Mouse (Mus musculus): ENCODE measurements around the gene Hist1h1b. TPM values are rescaled to one million over a fixed set of nuclear protein-coding genes. Genes with fewer than 3 reads are reported as not detected.
A peak's percentile ranks its signal among the peaks of the same experiment; 100 is the strongest.
"Not testable (repeated sequence)": the region's sequence is repeated elsewhere in the genome, so short reads cannot be mapped to it uniquely, and the experiment has no call there.

Hist1h1b gene
- polyA plus RNA-seq, 1 experiment: 0.41 TPM

- peak; percentile 76 to 91 for DNase-seq
- Histone ChIP-seq H3K4me3 (replicated peaks; ENCODE audit: insufficient read depth, low read depth, low read length) (peak within 1 kb of the TSS; percentile 86), H3K27ac (ENCODE audit: insufficient read depth, low read length) (peak within 1 kb of the TSS; percentile 57)
- not testable (repeated sequence) for H3K4me1 ChIP-seq (ENCODE audit: control insufficient read depth, insufficient read depth, low read length); H3K27me3 ChIP-seq (ENCODE audit: control insufficient read depth, insufficient read depth, low read length)
- 0 out of 2 replicates have a peak, but pooled peaks have one; percentile 39 for TF ChIP-seq POLR2A (IDR thresholded peaks at IDR 0.05; ENCODE audit: borderline replicate concordance, insufficient read depth, low read length)
- under 1% methylated on average over 47 of the region's 50 CpGs for WGBS
Observed at GRCm38 (mm10) chr13:21753524-21754285, 26.7 kb downstream of the Hist1h1b start, which contains the start of the genes Hist1h2ak and Hist1h2bn. TSS of gene Hist1h2ak (minus strand) at chr13:21753827. TSS of gene Hist1h2bn (plus strand) at chr13:21754123.

- WGBS: 4% methylated on average over 10 of the region's 10 CpGs
- DNase-seq: no peak
- no peaks in the 10 kb centered on the region for H3K4me1 ChIP-seq (ENCODE audit: control insufficient read depth, insufficient read depth, low read length)
- H3K27ac ChIP-seq (ENCODE audit: insufficient read depth, low read length): peak overlapping the region; percentile 57
- H3K4me3 ChIP-seq (replicated peaks; ENCODE audit: insufficient read depth, low read depth, low read length): peak overlapping the region; percentile 47
- TF ChIP-seq CTCF (IDR thresholded peaks at IDR 0.05; ENCODE audit: borderline replicate concordance, insufficient read depth, low read depth, low read length) (no peak), POLR2A (IDR thresholded peaks at IDR 0.05; ENCODE audit: borderline replicate concordance, insufficient read depth, low read length) (no peak)
- H3K27me3 ChIP-seq (ENCODE audit: control insufficient read depth, insufficient read depth, low read length): no peaks in the 10 kb centered on the region
Observed at GRCm38 (mm10) chr13:21753051-21753523, 27.3 kb downstream of the Hist1h1b start.

GRCm38 (mm10) chr13:21752356-21752755, 28.1 kb downstream of the Hist1h1b start:
- WGBS: 30% methylated on average over 3 of the region's 3 CpGs
- no peak for TF ChIP-seq POLR2A (IDR thresholded peaks at IDR 0.05; ENCODE audit: borderline replicate concordance, insufficient read depth, low read length)
- TF ChIP-seq CTCF (IDR thresholded peaks at IDR 0.05; ENCODE audit: borderline replicate concordance, insufficient read depth, low read depth, low read length): no peak
- no peak overlapping the region for H3K4me3 ChIP-seq (replicated peaks; ENCODE audit: insufficient read depth, low read depth, low read length)

GRCm38 (mm10) chr13:21751827-21752226, 28.6 kb downstream of the Hist1h1b start:
- Histone ChIP-seq H3K27me3 (ENCODE audit: control insufficient read depth, insufficient read depth, low read length) (no peaks in the 10 kb centered on the region), H3K4me1 (ENCODE audit: control insufficient read depth, insufficient read depth, low read length) (no peaks in the 10 kb centered on the region), H3K4me3 (replicated peaks; ENCODE audit: insufficient read depth, low read depth, low read length) (no peak overlapping the region), H3K27ac (ENCODE audit: insufficient read depth, low read length) (no peak overlapping the region)
- 50% methylated on average over 3 of the region's 3 CpGs for WGBS
- no peak for DNase-seq
- no peak for TF ChIP-seq POLR2A (IDR thresholded peaks at IDR 0.05; ENCODE audit: borderline replicate concordance, insufficient read depth, low read length)
- no peak for TF ChIP-seq CTCF (IDR thresholded peaks at IDR 0.05; ENCODE audit: borderline replicate concordance, insufficient read depth, low read depth, low read length)

More at GRCm38 (mm10) chr13:21752356-21752755, 28.1 kb downstream of the Hist1h1b start:
- H3K27ac ChIP-seq (ENCODE audit: insufficient read depth, low read length): no peak overlapping the region
- DNase-seq: no peak
- H3K27me3 ChIP-seq (ENCODE audit: control insufficient read depth, insufficient read depth, low read length): no peaks in the 10 kb centered on the region
- no peaks in the 10 kb centered on the region for H3K4me1 ChIP-seq (ENCODE audit: control insufficient read depth, insufficient read depth, low read length)

- no peak overlapping the region for H3K4me3 ChIP-seq (replicated peaks; ENCODE audit: insufficient read depth, low read depth, low read length)
- no peak for DNase-seq
- no peaks in the 10 kb centered on the region for H3K4me1 ChIP-seq (ENCODE audit: control insufficient read depth, insufficient read depth, low read length)
- TF ChIP-seq POLR2A (IDR thresholded peaks at IDR 0.05; ENCODE audit: borderline replicate concordance, insufficient read depth, low read length) (no peak), CTCF (IDR thresholded peaks at IDR 0.05; ENCODE audit: borderline replicate concordance, insufficient read depth, low read depth, low read length) (no peak)
- H3K27ac ChIP-seq (ENCODE audit: insufficient read depth, low read length): no peak overlapping the region
- no peaks in the 10 kb centered on the region for H3K27me3 ChIP-seq (ENCODE audit: control insufficient read depth, insufficient read depth, low read length)
Observed at GRCm38 (mm10) chr13:21751417-21751816, 29.0 kb downstream of the Hist1h1b start.

GRCm38 (mm10) chr13:21750159-21751017, 30.0 kb downstream of the Hist1h1b start, which contains the start of gene Hist1h4k:
TSS of gene Hist1h4k (minus strand) at chr13:21750505.
- H3K4me3 ChIP-seq (replicated peaks; ENCODE audit: insufficient read depth, low read depth, low read length): peak within 1 kb of the TSS; percentile 59
- WGBS: under 1% methylated on average over 50 of the region's 56 CpGs
- peak; percentile 89; the same call in 1 of the 2 replicates for TF ChIP-seq POLR2A (IDR thresholded peaks at IDR 0.05; ENCODE audit: borderline replicate concordance, insufficient read depth, low read length)
- H3K4me1 ChIP-seq (ENCODE audit: control insufficient read depth, insufficient read depth, low read length); H3K27me3 ChIP-seq (ENCODE audit: control insufficient read depth, insufficient read depth, low read length): not testable (repeated sequence)
- peak within 1 kb of the TSS; percentile 41; the same call in 1 of the 2 replicates for H3K27ac ChIP-seq (ENCODE audit: insufficient read depth, low read length)
- peak; percentile 95 for DNase-seq

GRCm38 (mm10) chr13:21749387-21750158, 30.9 kb downstream of the Hist1h1b start:
- WGBS: 15% methylated on average over 5 of the region's 5 CpGs
- H3K27me3 ChIP-seq (ENCODE audit: control insufficient read depth, insufficient read depth, low read length): no peaks in the 10 kb centered on the region
- H3K4me1 ChIP-seq (ENCODE audit: control insufficient read depth, insufficient read depth, low read length): no peaks in the 10 kb centered on the region
- H3K4me3 ChIP-seq (replicated peaks; ENCODE audit: insufficient read depth, low read depth, low read length): peak overlapping the region; percentile 48
- TF ChIP-seq POLR2A (IDR thresholded peaks at IDR 0.05; ENCODE audit: borderline replicate concordance, insufficient read depth, low read length): no peak
- no peak for TF ChIP-seq CTCF (IDR thresholded peaks at IDR 0.05; ENCODE audit: borderline replicate concordance, insufficient read depth, low read depth, low read length)
- H3K27ac ChIP-seq (ENCODE audit: insufficient read depth, low read length): no peak overlapping the region; the same call in 1 of the 2 replicates
- DNase-seq: no peak
